ENCODE assay signal across 13 mouse cellular contexts in genomic region chr9:31363698-31364609, GRCm38 (mm10). TPM values are rescaled to one million over a fixed set of nuclear protein-coding genes. Genes with fewer than 3 reads are reported as not detected.
DNase-seq lines count a peak whose midpoint lies in the region; ATAC-seq and TF ChIP-seq lines count a peak whose summit lies in the region.
"Had no signal": no experiment of that assay in that cellular context is flagged by ENCODE, and none has a peak within 500 bp of the region (broad histone marks: within the 10 kb centered on the region; RNA-seq: fewer than 3 reads in every experiment).

No protein-coding gene starts in this region.

- no peak overlapping the region for H3K4me3 ChIP-seq in forebrain, postnatal 0 days (ENCODE audit: low read depth, low read length)
- H3K4me3 ChIP-seq in forebrain, embryonic 16.5 days (replicated peaks; ENCODE audit: low read length): no peak overlapping the region
- H3K4me3 ChIP-seq: forebrain, embryonic 10.5 days; intestine, embryonic 15.5 days had no signal

- no peaks in the 10 kb centered on the region for H3K4me1 ChIP-seq in forebrain, postnatal 0 days (ENCODE audit: insufficient read depth)
- H3K4me1 ChIP-seq in forebrain, embryonic 16.5 days (replicated peaks; ENCODE audit: control insufficient read depth, insufficient read depth, low read length): peaks cover 3% of the 10 kb centered on the region
- H3K4me1 ChIP-seq: forebrain, embryonic 10.5 days; intestine, embryonic 15.5 days had no signal

- TF ChIP-seq CTCF in forebrain, postnatal 0 days (IDR thresholded peaks at IDR 0.05; ENCODE audit: low read depth): no peak

- ATAC-seq in forebrain, postnatal 0 days: no peak
- no peak for ATAC-seq in forebrain, embryonic 16.5 days
- ATAC-seq: intestine, embryonic 15.5 days had no signal

- DNase-seq in forebrain, postnatal 0 days: peak; percentile 31
- peak; percentile 55 to 68 for DNase-seq in left cerebral cortex, postnatal 14 days (ENCODE audit: low spot score in 2 of 2)
- no peak for DNase-seq in left cerebral cortex, adult 8-10 months (ENCODE audit: low spot score in 2 of 2)
- DNase-seq in adrenal gland, postnatal 36 days: peak; percentile 41 to 69
- DNase-seq in right cerebral cortex, postnatal 10 days (ENCODE audit: low spot score in 2 of 2): peak; percentile 71 to 73
- no peak for DNase-seq in c-Kit-positive CD71-positive TER-119-positive erythroid progenitor cells, embryonic 14.5 days (ENCODE audit: low spot score)
- no peak for DNase-seq in spleen, postnatal 36 days (ENCODE audit: low spot score in 2 of 2)
- DNase-seq: cerebellum, adult 8-10 months; embryo, embryonic 11 days; heart, postnatal 36 days had no signal

- H3K27me3 ChIP-seq in forebrain, postnatal 0 days (ENCODE audit: insufficient read depth, low read length): no peaks in the 10 kb centered on the region
- H3K27me3 ChIP-seq in forebrain, embryonic 16.5 days (replicated peaks; ENCODE audit: control insufficient read depth, insufficient read depth, low read length): no peaks in the 10 kb centered on the region
- H3K27me3 ChIP-seq: intestine, embryonic 15.5 days had no signal

- WGBS in forebrain, postnatal 0 days: 65% methylated on average over 9 of the region's 9 CpGs
- WGBS in forebrain, embryonic 16.5 days: 73% methylated on average over 9 of the region's 9 CpGs

- intact Hi-C loops in left cerebral cortex, postnatal 14 days (cut with DNase I): no loop called here

- H3K27ac ChIP-seq in forebrain, postnatal 0 days (ENCODE audit: low read depth, low read length): no peak overlapping the region
- H3K27ac ChIP-seq in forebrain, embryonic 16.5 days (ENCODE audit: low read length): no peak overlapping the region
- H3K27ac ChIP-seq: forebrain, embryonic 10.5 days; intestine, embryonic 15.5 days had no signal

- no peak overlapping the region for H3K9ac ChIP-seq in forebrain, postnatal 0 days
- no peak overlapping the region for H3K9ac ChIP-seq in forebrain, embryonic 16.5 days (replicated peaks; ENCODE audit: low read depth, low read length)
- H3K9ac ChIP-seq: intestine, embryonic 15.5 days had no signal

- H3K9me3 ChIP-seq in forebrain, postnatal 0 days (ENCODE audit: low read length): no peaks in the 10 kb centered on the region
- H3K9me3 ChIP-seq in forebrain, embryonic 16.5 days (ENCODE audit: control insufficient read depth, low read length): no peaks in the 10 kb centered on the region
- H3K9me3 ChIP-seq: forebrain, embryonic 10.5 days; intestine, embryonic 15.5 days had no signal

- H3K36me3 ChIP-seq in forebrain, postnatal 0 days (ENCODE audit: insufficient read depth): peaks cover 64% of the 10 kb centered on the region
- peaks cover 16% of the 10 kb centered on the region for H3K36me3 ChIP-seq in forebrain, embryonic 16.5 days (ENCODE audit: control insufficient read depth, insufficient read depth)

- H3K4me2 ChIP-seq in forebrain, postnatal 0 days (ENCODE audit: low read depth): no peak overlapping the region
- no peak overlapping the region for H3K4me2 ChIP-seq in forebrain, embryonic 16.5 days (ENCODE audit: low read length)
- H3K4me2 ChIP-seq: intestine, embryonic 15.5 days had no signal

RNA-seq across cellular contexts. Expression of gene Nfrkb, which starts 22.0 kb away (rescaled TPM):
- total RNA-seq in forebrain, postnatal 0 days (2014; rRNA removed): 30.9 and 46.8 TPM in 2 replicates
- polyA plus RNA-seq in forebrain, postnatal 0 days (2015; fragmentation: Nextera tagmentation; extraction: Ambion mirVana): 13.7 and 22.0 TPM in 2 replicates
- polyA plus RNA-seq in forebrain, embryonic 16.5 days (2015; fragmentation: Nextera tagmentation; extraction: Ambion mirVana): 29.0 and 31.9 TPM in 2 replicates
- 10 to 100 TPM; 29.3 to 30.3 TPM for total RNA-seq in left cerebral cortex, postnatal 14 days (2021)
- 10 to 100 TPM; 27.6 to 30.4 (median 29.2) TPM for total RNA-seq in left cerebral cortex, adult 8-10 months (2022)
- total RNA-seq in adrenal gland, postnatal 36 days (2021): 10 to 100 TPM; 17.9 to 20.3 TPM

Comparison
In these comparisons a context has a peak if more than half of its experiments do, and no peak if none do; other contexts are left out.
1. DNase-seq: peak in forebrain, postnatal 0 days (single experiment), left cerebral cortex, postnatal 14 days (2 of 2), adrenal gland, postnatal 36 days (2 of 2) and right cerebral cortex, postnatal 10 days (2 of 2); none in left cerebral cortex, adult 8-10 months (0 of 2), c-Kit-positive CD71-positive TER-119-positive erythroid progenitor cells, embryonic 14.5 days (single experiment) and spleen, postnatal 36 days (0 of 2).